Mouse (Mus musculus) myocyte (in vitro differentiated cells): Measurements from ENCODE around the gene Sema5a.

Experiments used
- E2F4 ChIP-seq: IDR thresholded peaks from one replicate; pipeline ENCODE4 v1.6.1; 2011; ENCODE audit warnings: mild to moderate bottlenecking, control low read depth, moderate library complexity; ENCODE audit not compliant: insufficient read depth
- MAX ChIP-seq: IDR thresholded peaks from one replicate; pipeline ENCODE4 v1.6.1; 2011; ENCODE audit warnings: low read depth, mild to moderate bottlenecking, control low read depth
- MYOD1 ChIP-seq, 3 experiments: IDR thresholded peaks; one replicate each; pipeline ENCODE4 v1.6.1; 2011; ENCODE audit warnings: control low read depth in 2 of 3, low read depth in 2 of 3, mild to moderate bottlenecking in 2 of 3, moderate library complexity in 1 of 3; ENCODE audit not compliant: insufficient read length in 2 of 3, control insufficient read depth in 1 of 3
- POLR2A ChIP-seq: IDR thresholded peaks from one replicate; pipeline ENCODE4 v1.6.1; 2011; ENCODE audit warnings: low read depth, mild to moderate bottlenecking, control low read depth, moderate library complexity; ENCODE audit not compliant: insufficient read length
- POLR2AphosphoS2 ChIP-seq: IDR thresholded peaks from one replicate; pipeline ENCODE4 v1.6.1; 2011; ENCODE audit warnings: low read depth, control low read depth; ENCODE audit not compliant: insufficient read length
- REST ChIP-seq: IDR thresholded peaks from one replicate; pipeline ENCODE4 v1.6.1; 2011; ENCODE audit warnings: mild to moderate bottlenecking, control low read depth, moderate library complexity; ENCODE audit not compliant: insufficient read depth, insufficient read length
- SRF ChIP-seq: IDR thresholded peaks from one replicate; pipeline ENCODE4 v1.6.1; 2011; ENCODE audit warnings: low read depth; ENCODE audit not compliant: control insufficient read depth, insufficient read length
- TCF12 ChIP-seq: IDR thresholded peaks from one replicate; pipeline ENCODE4 v1.6.1; 2011; ENCODE audit warnings: mild to moderate bottlenecking, control low read depth; ENCODE audit not compliant: poor library complexity, insufficient read depth, severe bottlenecking
- TCF3 ChIP-seq: IDR thresholded peaks from one replicate; pipeline ENCODE4 v1.6.1; 2011; ENCODE audit warnings: low read depth, control low read depth; ENCODE audit not compliant: insufficient read length

DNA sequence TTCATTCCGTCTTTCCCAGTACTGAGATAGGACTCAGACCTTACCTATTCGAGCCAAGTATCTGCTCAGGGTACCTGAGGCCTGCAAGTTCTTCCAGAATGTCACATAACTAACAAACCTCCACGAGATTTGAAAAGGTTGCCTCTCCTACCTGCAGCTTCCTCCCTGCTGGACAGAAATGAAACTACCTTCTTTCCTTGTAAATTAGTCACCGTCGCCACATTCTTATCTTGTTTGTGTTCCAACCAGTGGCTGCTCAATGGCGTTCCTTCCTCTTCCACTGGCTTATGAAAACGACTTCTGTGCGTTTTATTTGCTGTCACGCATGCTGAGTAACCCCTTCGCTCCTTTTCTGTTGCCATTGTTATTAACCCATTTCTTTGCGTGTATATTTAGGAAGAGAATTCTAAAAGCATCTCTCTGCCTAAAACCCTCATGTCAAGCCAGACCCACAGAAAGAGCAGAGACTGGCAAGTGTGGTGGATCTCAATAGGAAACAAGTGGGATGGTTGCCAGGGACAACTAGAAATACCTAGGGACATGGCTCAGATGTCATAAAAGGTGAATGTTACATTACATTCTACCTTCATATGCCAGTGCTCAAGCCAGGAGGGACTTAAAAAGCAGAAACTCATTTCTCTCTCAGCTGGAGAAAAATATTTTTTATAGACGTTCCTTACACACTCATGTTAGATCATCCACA lies 378.6 kb downstream of the Sema5a start:
- TF ChIP-seq POLR2A (no peak), MAX (no peak), E2F4 (no peak), POLR2AphosphoS2 (no peak), TCF3 (no peak), TCF12 (no peak), SRF (no peak), REST (no peak), MYOD1 (IDR thresholded peaks at IDR 0.05; ENCODE audit: control insufficient read depth in 1 of 3, insufficient read length in 2 of 3, low read depth in 2 of 3) (no peak)
